Mouse (Mus musculus): ENCODE measurements around the gene Auts2. TPM values are rescaled to one million over a fixed set of nuclear protein-coding genes. Genes with fewer than 3 reads are reported as not detected.

Gene Auts2
- polyA plus RNA-seq, 2 experiments: 38.3 to 50.8 TPM

DNA sequence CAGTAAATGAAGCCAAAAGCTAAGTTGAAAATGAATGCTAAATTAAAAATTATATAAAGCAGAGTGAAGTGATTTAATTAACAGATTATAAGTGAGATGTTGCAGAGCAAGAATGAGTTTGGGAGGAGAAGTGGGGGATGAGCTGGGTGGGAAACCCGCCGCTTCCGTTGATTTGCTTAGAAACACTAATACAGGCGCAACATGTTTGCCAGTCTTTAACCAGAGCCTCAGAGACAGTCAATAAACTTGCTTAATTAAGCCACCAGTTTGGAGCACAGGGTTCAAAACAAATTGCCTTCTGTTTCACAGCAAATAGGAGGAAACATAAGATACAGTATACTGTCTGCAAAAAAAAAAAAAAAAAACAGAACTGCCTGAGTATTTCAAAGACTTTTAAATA is 579.6 kb downstream of the Auts2 start:
- Histone ChIP-seq H3K9me3 (ENCODE audit: control insufficient read depth, low read length) (no peaks in the 10 kb centered on the region), H3K36me3 (ENCODE audit: control insufficient read depth, insufficient read depth, low read length) (no peaks in the 10 kb centered on the region; the same call in 1 of the 2 replicates), H3K4me3 (replicated peaks; ENCODE audit: low read length) (no peak overlapping the region), H3K4me1 (ENCODE audit: control insufficient read depth, insufficient read depth, low read length) (no peaks in the 10 kb centered on the region), H3K27ac (replicated peaks; ENCODE audit: low read depth, low read length) (no peak overlapping the region), H3K9ac (ENCODE audit: low read depth, low read length, severe bottlenecking) (no peak overlapping the region), H3K4me2 (replicated peaks; ENCODE audit: low read depth, low read length, severe bottlenecking) (no peak overlapping the region), H3K27me3 (ENCODE audit: control insufficient read depth, insufficient read depth, low read length) (no peaks in the 10 kb centered on the region)
- no peak for TF ChIP-seq POLR2A (IDR thresholded peaks at IDR 0.05; ENCODE audit: borderline replicate concordance, extremely low read depth, insufficient read depth, insufficient read length)
- no peak for DNase-seq (ENCODE audit: low spot score)
- WGBS: 68% methylated on average over 4 of the region's 4 CpGs
- ATAC-seq (ENCODE audit: low FRiP score, low read depth): no peak

DNA sequence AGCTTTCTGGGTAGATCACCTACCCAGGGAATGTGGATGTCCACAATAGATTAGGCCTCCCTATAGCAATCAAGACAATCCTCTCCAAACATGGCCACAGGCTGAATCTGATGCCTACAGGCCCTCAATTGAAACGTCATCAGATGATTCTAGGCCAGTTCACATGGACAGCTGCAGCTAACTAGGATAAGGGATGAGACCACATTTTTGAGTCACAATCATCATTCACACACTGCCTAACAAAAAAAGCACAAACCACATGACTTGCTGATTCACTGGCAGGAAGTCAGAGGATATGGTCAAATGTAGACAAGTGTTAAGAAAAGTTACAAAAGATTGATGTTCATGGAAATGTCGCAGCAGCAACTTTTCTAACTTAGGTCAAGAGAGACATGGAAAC is 581.3 kb downstream of the Auts2 start:
- 77% methylated on average over 2 of the region's 2 CpGs for WGBS
- DNase-seq (ENCODE audit: low spot score): no peak
- H3K4me3 ChIP-seq (replicated peaks; ENCODE audit: low read length): no peak overlapping the region
- TF ChIP-seq POLR2A (IDR thresholded peaks at IDR 0.05; ENCODE audit: borderline replicate concordance, extremely low read depth, insufficient read depth, insufficient read length): no peak
- no peak overlapping the region for H3K9ac ChIP-seq (ENCODE audit: low read depth, low read length, severe bottlenecking)
- H3K27ac ChIP-seq (replicated peaks; ENCODE audit: low read depth, low read length): no peak overlapping the region
- no peak for ATAC-seq (ENCODE audit: low FRiP score, low read depth)
- no peaks in the 10 kb centered on the region; the same call in 1 of the 2 replicates for H3K36me3 ChIP-seq (ENCODE audit: control insufficient read depth, insufficient read depth, low read length)
- H3K4me2 ChIP-seq (replicated peaks; ENCODE audit: low read depth, low read length, severe bottlenecking): no peak overlapping the region
- no peaks in the 10 kb centered on the region for H3K9me3 ChIP-seq (ENCODE audit: control insufficient read depth, low read length)
- H3K4me1 ChIP-seq (ENCODE audit: control insufficient read depth, insufficient read depth, low read length): no peaks in the 10 kb centered on the region
- H3K27me3 ChIP-seq (ENCODE audit: control insufficient read depth, insufficient read depth, low read length): no peaks in the 10 kb centered on the region

DNA sequence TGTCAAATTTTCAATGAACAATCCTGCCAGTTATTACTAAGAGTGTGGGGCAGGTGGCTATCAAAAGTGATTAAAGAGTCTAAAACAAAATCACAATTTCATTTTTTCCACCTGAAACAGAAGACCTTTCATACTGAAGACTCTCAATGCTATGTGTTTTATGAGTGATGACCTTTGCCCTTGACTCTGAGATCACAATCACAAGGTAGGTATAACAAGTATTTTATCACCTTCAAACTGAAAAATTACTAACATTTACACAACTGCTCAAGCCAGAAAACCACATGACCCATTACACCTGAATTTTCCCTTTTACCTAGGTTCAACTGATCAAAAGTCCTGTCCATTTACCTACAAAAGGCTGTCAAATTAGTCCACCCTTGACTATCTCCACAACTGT is 582.7 kb downstream of the Auts2 start:
- Histone ChIP-seq H3K4me3 (replicated peaks; ENCODE audit: low read length) (no peak overlapping the region), H3K9ac (ENCODE audit: low read depth, low read length, severe bottlenecking) (no peak overlapping the region), H3K27ac (replicated peaks; ENCODE audit: low read depth, low read length) (no peak overlapping the region), H3K4me1 (ENCODE audit: control insufficient read depth, insufficient read depth, low read length) (peaks cover 6% of the 10 kb centered on the region), H3K9me3 (ENCODE audit: control insufficient read depth, low read length) (no peaks in the 10 kb centered on the region), H3K36me3 (ENCODE audit: control insufficient read depth, insufficient read depth, low read length) (no peaks in the 10 kb centered on the region; the same call in 1 of the 2 replicates), H3K4me2 (replicated peaks; ENCODE audit: low read depth, low read length, severe bottlenecking) (no peak overlapping the region), H3K27me3 (ENCODE audit: control insufficient read depth, insufficient read depth, low read length) (no peaks in the 10 kb centered on the region)
- no peak for TF ChIP-seq POLR2A (IDR thresholded peaks at IDR 0.05; ENCODE audit: borderline replicate concordance, extremely low read depth, insufficient read depth, insufficient read length)
- DNase-seq (ENCODE audit: low spot score): no peak
- no peak for ATAC-seq (ENCODE audit: low FRiP score, low read depth)

DNA sequence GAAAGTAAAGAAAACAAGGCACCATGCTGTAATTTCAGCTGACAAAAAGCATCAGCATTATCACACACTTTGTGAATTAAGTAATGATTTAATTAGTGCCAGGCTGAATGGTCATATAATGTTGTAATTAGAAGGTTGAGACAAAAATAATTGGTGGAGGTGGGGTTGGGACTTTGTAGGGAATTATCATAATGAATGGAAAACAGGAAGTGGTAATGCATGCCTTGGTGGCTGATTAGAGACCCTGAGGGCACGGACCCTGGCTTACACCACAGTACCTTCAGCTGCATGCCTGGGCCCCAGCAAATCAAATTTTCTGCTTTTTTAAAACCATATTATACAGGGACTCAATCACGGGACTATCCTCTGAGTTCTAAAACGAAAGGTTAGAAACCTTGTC is 586.1 kb downstream of the Auts2 start:
- no peak for TF ChIP-seq POLR2A (IDR thresholded peaks at IDR 0.05; ENCODE audit: borderline replicate concordance, extremely low read depth, insufficient read depth, insufficient read length)
- Histone ChIP-seq H3K4me3 (replicated peaks; ENCODE audit: low read length) (no peak overlapping the region), H3K27me3 (ENCODE audit: control insufficient read depth, insufficient read depth, low read length) (no peaks in the 10 kb centered on the region), H3K36me3 (ENCODE audit: control insufficient read depth, insufficient read depth, low read length) (no peaks in the 10 kb centered on the region), H3K4me1 (ENCODE audit: control insufficient read depth, insufficient read depth, low read length) (peaks cover 6% of the 10 kb centered on the region), H3K27ac (replicated peaks; ENCODE audit: low read depth, low read length) (no peak overlapping the region), H3K4me2 (replicated peaks; ENCODE audit: low read depth, low read length, severe bottlenecking) (no peak overlapping the region), H3K9me3 (ENCODE audit: control insufficient read depth, low read length) (no peaks in the 10 kb centered on the region), H3K9ac (ENCODE audit: low read depth, low read length, severe bottlenecking) (no peak overlapping the region)
- ATAC-seq (ENCODE audit: low FRiP score, low read depth) (no peak), DNase-seq (ENCODE audit: low spot score) (no peak)
- WGBS: 31% methylated on average over 3 of the region's 3 CpGs

DNA sequence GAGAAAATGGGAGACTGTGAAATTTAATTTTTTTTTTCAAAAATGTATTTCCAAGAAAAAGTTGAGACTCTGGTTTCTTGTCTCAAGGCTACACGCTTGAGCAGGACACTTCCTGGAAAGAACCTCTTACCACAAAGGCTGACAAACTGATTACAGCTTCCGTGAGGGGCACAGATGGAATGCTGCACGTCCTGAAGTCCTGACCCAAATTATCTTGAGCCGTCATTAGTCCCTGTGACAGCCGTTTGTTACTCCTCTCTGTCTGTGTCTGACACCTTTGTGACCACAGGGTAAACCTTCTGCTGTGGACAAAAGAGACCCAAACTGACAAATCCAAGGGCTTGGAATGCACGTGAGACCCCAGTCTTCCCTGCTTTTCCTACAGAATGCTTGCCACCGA is 587.1 kb downstream of the Auts2 start:
- DNase-seq (ENCODE audit: low spot score): no peak
- no peak overlapping the region for H3K9ac ChIP-seq (ENCODE audit: low read depth, low read length, severe bottlenecking)
- no peaks in the 10 kb centered on the region for H3K36me3 ChIP-seq (ENCODE audit: control insufficient read depth, insufficient read depth, low read length)
- H3K27me3 ChIP-seq (ENCODE audit: control insufficient read depth, insufficient read depth, low read length): no peaks in the 10 kb centered on the region
- H3K9me3 ChIP-seq (ENCODE audit: control insufficient read depth, low read length): no peaks in the 10 kb centered on the region
- ATAC-seq (ENCODE audit: low FRiP score, low read depth): no peak
- H3K4me2 ChIP-seq (replicated peaks; ENCODE audit: low read depth, low read length, severe bottlenecking): no peak overlapping the region
- H3K27ac ChIP-seq (replicated peaks; ENCODE audit: low read depth, low read length): no peak overlapping the region
- H3K4me3 ChIP-seq (replicated peaks; ENCODE audit: low read length): no peak overlapping the region
- WGBS: 27% methylated on average over 7 of the region's 7 CpGs
- no peak for TF ChIP-seq POLR2A (IDR thresholded peaks at IDR 0.05; ENCODE audit: borderline replicate concordance, extremely low read depth, insufficient read depth, insufficient read length)
- H3K4me1 ChIP-seq (ENCODE audit: control insufficient read depth, insufficient read depth, low read length): peaks cover 6% of the 10 kb centered on the region

Measured in limb, embryonic 14.5 days (tissue).